Mouse (Mus musculus): ENCODE data around the gene Lhx5. TPM values are rescaled to one million over a fixed set of nuclear protein-coding genes. Genes with fewer than 3 reads are reported as not detected.

Gene Lhx5
- not detected in 2 replicates for polyA plus RNA-seq (2015; fragmentation: Nextera tagmentation; extraction: Ambion mirVana)

GRCm38 (mm10) chr5:120431649-120432485 lies at the start of gene Lhx5:
TSS of gene Lhx5 (plus strand) at chr5:120431699.
- no peaks in the 10 kb centered on the region for H3K36me3 ChIP-seq (ENCODE audit: control insufficient read depth, insufficient read depth)
- 2% methylated on average over 69 of the region's 69 CpGs for WGBS (ENCODE audit: insufficient replicate concordance)
- H3K4me3 ChIP-seq (ENCODE audit: low read depth, low read length): no peak within 1 kb of the TSS
- ATAC-seq (ENCODE audit: low read depth): no peak
- no peaks in the 10 kb centered on the region for H3K4me1 ChIP-seq (ENCODE audit: control insufficient read depth, low read depth, low read length)
- H3K27me3 ChIP-seq (ENCODE audit: control insufficient read depth, insufficient read depth, low read depth, low read length): peaks cover 98% of the 10 kb centered on the region
- no peaks in the 10 kb centered on the region for H3K9me3 ChIP-seq (replicated peaks; ENCODE audit: control insufficient read depth, low read length)
- no peak within 1 kb of the TSS for H3K27ac ChIP-seq (ENCODE audit: low read length)
- H3K4me2 ChIP-seq (ENCODE audit: low read depth, low read length): no peak within 1 kb of the TSS
- H3K9ac ChIP-seq (ENCODE audit: low read depth, low read length): no peak within 1 kb of the TSS

GRCm38 (mm10) chr5:120386361-120386760 lies 45.1 kb upstream of the Lhx5 start:
- H3K4me3 ChIP-seq (ENCODE audit: low read depth, low read length): no peak overlapping the region
- ATAC-seq (ENCODE audit: low read depth): no peak
- H3K9ac ChIP-seq (ENCODE audit: low read depth, low read length): no peak overlapping the region
- no peaks in the 10 kb centered on the region for H3K4me1 ChIP-seq (ENCODE audit: control insufficient read depth, low read depth, low read length)
- H3K4me2 ChIP-seq (ENCODE audit: low read depth, low read length): no peak overlapping the region
- no peak overlapping the region for H3K27ac ChIP-seq (ENCODE audit: low read length)
- WGBS (ENCODE audit: insufficient replicate concordance): 51% methylated on average over 4 of the region's 4 CpGs
- H3K9me3 ChIP-seq (replicated peaks; ENCODE audit: control insufficient read depth, low read length): no peaks in the 10 kb centered on the region
- no peaks in the 10 kb centered on the region for H3K36me3 ChIP-seq (ENCODE audit: control insufficient read depth, insufficient read depth)
- H3K27me3 ChIP-seq (ENCODE audit: control insufficient read depth, insufficient read depth, low read depth, low read length): no peaks in the 10 kb centered on the region

GRCm38 (mm10) chr5:120388765-120389164 lies 42.7 kb upstream of the Lhx5 start:
- Histone ChIP-seq H3K9ac (ENCODE audit: low read depth, low read length) (no peak overlapping the region), H3K27ac (ENCODE audit: low read length) (no peak overlapping the region), H3K4me1 (ENCODE audit: control insufficient read depth, low read depth, low read length) (no peaks in the 10 kb centered on the region), H3K27me3 (ENCODE audit: control insufficient read depth, insufficient read depth, low read depth, low read length) (0 out of 2 replicates have a peak, but pooled peaks cover 3% of the 10 kb centered on the region), H3K36me3 (ENCODE audit: control insufficient read depth, insufficient read depth) (no peaks in the 10 kb centered on the region), H3K4me2 (ENCODE audit: low read depth, low read length) (no peak overlapping the region), H3K4me3 (ENCODE audit: low read depth, low read length) (no peak overlapping the region), H3K9me3 (replicated peaks; ENCODE audit: control insufficient read depth, low read length) (no peaks in the 10 kb centered on the region)
- ATAC-seq (ENCODE audit: low read depth): no peak
- 38% methylated on average over 9 of the region's 9 CpGs for WGBS (ENCODE audit: insufficient replicate concordance)

GRCm38 (mm10) chr5:120389973-120390372 lies 41.5 kb upstream of the Lhx5 start:
- WGBS (ENCODE audit: insufficient replicate concordance): 55% methylated on average over 2 of the region's 2 CpGs
- no peaks in the 10 kb centered on the region for H3K9me3 ChIP-seq (replicated peaks; ENCODE audit: control insufficient read depth, low read length)
- H3K27me3 ChIP-seq (ENCODE audit: control insufficient read depth, insufficient read depth, low read depth, low read length): peaks cover 3% of the 10 kb centered on the region; the same call in 1 of the 2 replicates
- H3K4me3 ChIP-seq (ENCODE audit: low read depth, low read length): no peak overlapping the region
- no peaks in the 10 kb centered on the region for H3K4me1 ChIP-seq (ENCODE audit: control insufficient read depth, low read depth, low read length)
- no peak for ATAC-seq (ENCODE audit: low read depth)
- no peaks in the 10 kb centered on the region for H3K36me3 ChIP-seq (ENCODE audit: control insufficient read depth, insufficient read depth)
- no peak overlapping the region for H3K4me2 ChIP-seq (ENCODE audit: low read depth, low read length)
- no peak overlapping the region for H3K9ac ChIP-seq (ENCODE audit: low read depth, low read length)
- H3K27ac ChIP-seq (ENCODE audit: low read length): no peak overlapping the region

GRCm38 (mm10) chr5:120393871-120394667 lies 37.4 kb upstream of the Lhx5 start:
- Histone ChIP-seq H3K27ac (ENCODE audit: low read length) (no peak overlapping the region), H3K4me3 (ENCODE audit: low read depth, low read length) (no peak overlapping the region), H3K36me3 (ENCODE audit: control insufficient read depth, insufficient read depth) (no peaks in the 10 kb centered on the region), H3K4me2 (ENCODE audit: low read depth, low read length) (no peak overlapping the region), H3K4me1 (ENCODE audit: control insufficient read depth, low read depth, low read length) (no peaks in the 10 kb centered on the region), H3K9me3 (replicated peaks; ENCODE audit: control insufficient read depth, low read length) (no peaks in the 10 kb centered on the region), H3K27me3 (ENCODE audit: control insufficient read depth, insufficient read depth, low read depth, low read length) (peaks cover 16% of the 10 kb centered on the region), H3K9ac (ENCODE audit: low read depth, low read length) (no peak overlapping the region)
- no peak for ATAC-seq (ENCODE audit: low read depth)
- WGBS (ENCODE audit: insufficient replicate concordance): 30% methylated on average over 24 of the region's 25 CpGs

- no peak overlapping the region for H3K27ac ChIP-seq (ENCODE audit: low read length)
- H3K4me1 ChIP-seq (ENCODE audit: control insufficient read depth, low read depth, low read length): no peaks in the 10 kb centered on the region
- H3K9ac ChIP-seq (ENCODE audit: low read depth, low read length): no peak overlapping the region
- no peak for ATAC-seq (ENCODE audit: low read depth)
- 2% methylated on average over 12 of the region's 13 CpGs for WGBS (ENCODE audit: insufficient replicate concordance)
- H3K27me3 ChIP-seq (ENCODE audit: control insufficient read depth, insufficient read depth, low read depth, low read length): peaks cover 19% of the 10 kb centered on the region
- no peak overlapping the region for H3K4me2 ChIP-seq (ENCODE audit: low read depth, low read length)
- no peak overlapping the region for H3K4me3 ChIP-seq (ENCODE audit: low read depth, low read length)
- H3K36me3 ChIP-seq (ENCODE audit: control insufficient read depth, insufficient read depth): no peaks in the 10 kb centered on the region
- H3K9me3 ChIP-seq (replicated peaks; ENCODE audit: control insufficient read depth, low read length): no peaks in the 10 kb centered on the region
These were observed 33.5 kb upstream of the Lhx5 start for GRCm38 (mm10) chr5:120397988-120398387.

GRCm38 (mm10) chr5:120404831-120405591 lies 26.5 kb upstream of the Lhx5 start:
- no peak overlapping the region for H3K9ac ChIP-seq (ENCODE audit: low read depth, low read length)
- H3K36me3 ChIP-seq (ENCODE audit: control insufficient read depth, insufficient read depth): no peaks in the 10 kb centered on the region
- no peak overlapping the region for H3K4me3 ChIP-seq (ENCODE audit: low read depth, low read length)
- H3K27me3 ChIP-seq (ENCODE audit: control insufficient read depth, insufficient read depth, low read depth, low read length): peaks cover 14% of the 10 kb centered on the region
- no peak overlapping the region for H3K4me2 ChIP-seq (ENCODE audit: low read depth, low read length)
- 55% methylated on average over 12 of the region's 12 CpGs for WGBS (ENCODE audit: insufficient replicate concordance)
- no peak for ATAC-seq (ENCODE audit: low read depth)
- no peaks in the 10 kb centered on the region for H3K4me1 ChIP-seq (ENCODE audit: control insufficient read depth, low read depth, low read length)
- H3K27ac ChIP-seq (ENCODE audit: low read length): no peak overlapping the region
- H3K9me3 ChIP-seq (replicated peaks; ENCODE audit: control insufficient read depth, low read length): no peaks in the 10 kb centered on the region

- Histone ChIP-seq H3K4me3 (ENCODE audit: low read depth, low read length) (no peak overlapping the region), H3K27me3 (ENCODE audit: control insufficient read depth, insufficient read depth, low read depth, low read length) (peaks cover 25% of the 10 kb centered on the region), H3K9ac (ENCODE audit: low read depth, low read length) (no peak overlapping the region), H3K4me2 (ENCODE audit: low read depth, low read length) (no peak overlapping the region), H3K9me3 (replicated peaks; ENCODE audit: control insufficient read depth, low read length) (peaks cover 2% of the 10 kb centered on the region; the same call in 1 of the 2 replicates), H3K36me3 (ENCODE audit: control insufficient read depth, insufficient read depth) (no peaks in the 10 kb centered on the region), H3K27ac (ENCODE audit: low read length) (no peak overlapping the region), H3K4me1 (ENCODE audit: control insufficient read depth, low read depth, low read length) (no peaks in the 10 kb centered on the region)
- no peak for ATAC-seq (ENCODE audit: low read depth)
- 63% methylated on average over 14 of the region's 14 CpGs for WGBS (ENCODE audit: insufficient replicate concordance)
These were observed 22.6 kb upstream of the Lhx5 start for GRCm38 (mm10) chr5:120408933-120409332.

Data from liver, embryonic 16.5 days (tissue).